Mouse (Mus musculus) midbrain, embryonic 15.5 days (tissue): ENCODE measurements at regions not wholly inside any gene's neighbourhood (a gene's known extent, or its start where the extent isn't known, plus 50 kb on each side); places are given as distances from the start of the nearest gene placed in this dataset.
A peak's percentile ranks its signal among the peaks of the same experiment; 100 is the strongest.

Source experiments
- ATAC-seq: fragments of 200-750 bp; cut with Nextera tagmentation; replicated peaks from 2 replicates; pipeline ENCODE4 v1.8.0; 2017; ENCODE audit warnings: moderate TSS enrichment
- H3K27ac ChIP-seq: fragments of 300-500 bp; sonication (generic); 2 replicates; pipeline ENCODE4 v1.5.1; 2015; ENCODE audit warnings: mild to moderate bottlenecking, inconsistent platforms
- H3K27me3 ChIP-seq: fragments of 300-500 bp; sonication (generic); replicated peaks from 2 replicates; pipeline ENCODE4 v1.6.1; 2015; ENCODE audit warnings: inconsistent platforms
- H3K36me3 ChIP-seq: fragments of 300-500 bp; sonication (generic); replicated peaks from 2 replicates; pipeline ENCODE4 v1.6.1; 2015; ENCODE audit warnings: inconsistent platforms
- H3K4me1 ChIP-seq: fragments of 300-500 bp; sonication (generic); 2 replicates; pipeline ENCODE4 v1.6.1; 2015; ENCODE audit warnings: inconsistent platforms
- H3K4me2 ChIP-seq: fragments of 300-500 bp; sonication (generic); 2 replicates; pipeline ENCODE4 v1.6.1; 2015; ENCODE audit warnings: inconsistent platforms, mild to moderate bottlenecking, moderate library complexity
- H3K4me3 ChIP-seq: fragments of 300-500 bp; sonication (generic); 2 replicates; pipeline ENCODE4 v1.5.1; 2015; ENCODE audit warnings: mild to moderate bottlenecking, inconsistent platforms
- H3K9ac ChIP-seq: fragments of 300-500 bp; sonication (generic); 2 replicates; pipeline ENCODE4 v1.6.1; 2015; ENCODE audit warnings: mild to moderate bottlenecking, inconsistent platforms
- H3K9me3 ChIP-seq: fragments of 300-500 bp; sonication (generic); 2 replicates; pipeline ENCODE4 v1.6.1; 2016; ENCODE audit warnings: inconsistent platforms
- WGBS: fragments of 180-500 bp; shearing (Covaris S2); methylation state at CpG from one replicate; pipeline ENCODE4 v1.1.7; 2015; ENCODE audit warnings: mixed read lengths; 5-methylcytosine and 5-hydroxymethylcytosine counted together

DNA sequence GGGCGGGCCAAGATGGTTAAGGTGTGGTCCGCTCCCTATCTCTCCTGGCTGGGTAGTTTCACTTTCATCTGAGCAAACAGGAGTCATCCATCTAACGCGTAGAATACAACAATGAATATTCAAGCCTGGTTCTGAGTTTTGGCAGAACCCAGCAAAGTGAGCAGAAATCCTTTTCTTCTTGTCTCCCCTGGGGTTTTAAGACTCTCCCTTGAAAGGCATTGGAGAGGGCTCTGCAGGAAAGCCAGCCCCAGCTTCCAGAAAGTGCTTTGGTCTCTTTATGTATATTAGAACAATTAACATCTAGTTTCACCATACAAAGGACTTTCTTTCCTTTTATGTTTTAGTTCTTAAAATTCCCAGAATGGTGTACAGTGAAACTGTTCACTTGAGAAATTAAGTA is 458.5 kb upstream of the Gm765 start:
- Histone ChIP-seq H3K4me1 (no peaks in the 10 kb centered on the region), H3K4me3 (no peak overlapping the region), H3K9me3 (no peaks in the 10 kb centered on the region), H3K27me3 (no peaks in the 10 kb centered on the region), H3K9ac (no peak overlapping the region), H3K36me3 (no peaks in the 10 kb centered on the region), H3K4me2 (no peak overlapping the region), H3K27ac (no peak overlapping the region)
- WGBS = 65% methylated on average over 4 of the region's 4 CpGs
- no peak for ATAC-seq

GRCm38 (mm10) chr6:98800040-98800439 is 457.5 kb upstream of the Gm765 start:
- no peak overlapping the region for H3K4me2 ChIP-seq
- H3K9ac ChIP-seq = no peak overlapping the region
- WGBS = 85% methylated on average over 8 of the region's 8 CpGs
- no peaks in the 10 kb centered on the region for H3K4me1 ChIP-seq
- no peak overlapping the region for H3K27ac ChIP-seq
- ATAC-seq = no peak
- no peak overlapping the region for H3K4me3 ChIP-seq
- no peaks in the 10 kb centered on the region for H3K9me3 ChIP-seq
- H3K27me3 ChIP-seq = no peaks in the 10 kb centered on the region
- H3K36me3 ChIP-seq = no peaks in the 10 kb centered on the region

DNA sequence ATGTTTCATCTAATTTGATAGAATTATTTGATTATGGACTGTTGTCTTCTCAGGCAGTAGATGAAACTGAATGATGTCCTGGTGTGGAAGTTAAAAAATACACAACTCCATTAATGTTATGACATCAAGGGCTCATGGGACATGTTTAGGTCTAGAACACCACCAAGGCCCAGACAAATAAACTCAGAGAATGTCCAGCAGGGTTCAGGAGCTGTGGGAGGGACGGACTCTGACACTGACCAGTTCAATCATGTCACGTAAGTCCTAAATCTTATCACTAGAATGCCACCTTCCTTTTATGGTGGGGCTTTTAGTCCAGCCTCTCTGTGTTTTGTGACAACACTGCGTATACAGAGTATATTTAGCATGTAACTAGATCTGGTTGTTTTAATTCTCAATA is 455.2 kb upstream of the Gm765 start:
- H3K27me3 ChIP-seq = no peaks in the 10 kb centered on the region
- H3K4me1 ChIP-seq = no peaks in the 10 kb centered on the region
- no peak for ATAC-seq
- H3K4me3 ChIP-seq = no peak overlapping the region
- no peak overlapping the region for H3K4me2 ChIP-seq
- WGBS = 93% methylated on average over 3 of the region's 3 CpGs
- no peak overlapping the region for H3K9ac ChIP-seq
- H3K9me3 ChIP-seq = no peaks in the 10 kb centered on the region
- no peak overlapping the region for H3K27ac ChIP-seq
- H3K36me3 ChIP-seq = no peaks in the 10 kb centered on the region

GRCm38 (mm10) chr6:98797373-98797772 is 454.8 kb upstream of the Gm765 start:
- WGBS = 81% methylated on average over 6 of the region's 6 CpGs

DNA sequence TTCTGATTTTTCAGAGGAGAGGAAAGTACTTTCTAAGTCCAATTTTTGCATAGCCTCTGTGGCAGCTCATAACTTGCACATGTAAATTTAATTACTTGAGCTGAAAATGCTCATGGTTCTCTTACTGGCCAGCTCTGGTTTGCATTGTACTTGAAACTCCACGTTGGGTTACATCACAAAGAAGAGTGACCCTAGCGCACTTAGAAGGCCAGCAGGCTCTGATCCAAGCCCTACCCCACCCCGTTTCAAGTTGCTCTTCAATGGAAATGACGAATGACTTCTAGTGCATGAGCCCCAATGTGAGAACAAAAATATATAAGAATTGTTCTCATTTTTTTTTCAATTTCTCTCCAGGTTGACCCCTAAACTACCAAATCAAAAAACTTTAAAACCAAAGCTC is 454.1 kb upstream of the Gm765 start:
- no peaks in the 10 kb centered on the region for H3K4me1 ChIP-seq
- no peak overlapping the region for H3K4me2 ChIP-seq
- no peaks in the 10 kb centered on the region for H3K36me3 ChIP-seq
- ATAC-seq = no peak
- no peaks in the 10 kb centered on the region for H3K27me3 ChIP-seq
- 79% methylated on average over 4 of the region's 4 CpGs for WGBS
- no peaks in the 10 kb centered on the region for H3K9me3 ChIP-seq
- H3K27ac ChIP-seq = no peak overlapping the region
- no peak overlapping the region for H3K9ac ChIP-seq
- H3K4me3 ChIP-seq = no peak overlapping the region

More at GRCm38 (mm10) chr6:98797373-98797772, 454.8 kb upstream of the Gm765 start:
- Histone ChIP-seq H3K9ac (no peak overlapping the region), H3K27ac (no peak overlapping the region), H3K4me1 (no peaks in the 10 kb centered on the region), H3K4me2 (no peak overlapping the region), H3K27me3 (no peaks in the 10 kb centered on the region), H3K36me3 (no peaks in the 10 kb centered on the region), H3K4me3 (no peak overlapping the region), H3K9me3 (no peaks in the 10 kb centered on the region)
- ATAC-seq = no peak

DNA sequence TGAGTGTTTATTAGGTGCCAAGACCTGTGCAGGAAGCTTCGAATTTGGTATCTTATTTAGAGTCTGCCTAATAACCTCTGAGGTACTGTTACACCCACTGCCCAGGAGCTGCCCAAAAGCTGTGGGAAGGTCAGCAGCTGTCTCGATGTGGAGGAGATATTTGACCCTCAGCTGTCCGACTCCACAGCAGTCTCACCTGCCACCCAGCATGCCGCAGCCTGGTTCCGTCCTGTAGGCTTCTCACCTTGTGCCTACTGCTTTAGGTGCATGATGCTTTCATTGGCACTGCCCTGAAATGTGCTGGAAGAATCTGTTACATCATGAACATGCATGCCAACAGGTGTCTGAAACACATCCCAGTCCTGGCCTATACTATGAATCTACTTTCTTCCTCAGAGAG is 444.9 kb upstream of the Gm765 start:
- H3K9ac ChIP-seq = no peak overlapping the region
- no peaks in the 10 kb centered on the region for H3K4me1 ChIP-seq
- WGBS = 89% methylated on average over 5 of the region's 5 CpGs
- H3K9me3 ChIP-seq = no peaks in the 10 kb centered on the region
- H3K4me2 ChIP-seq = no peak overlapping the region
- no peaks in the 10 kb centered on the region for H3K27me3 ChIP-seq
- no peak for ATAC-seq
- no peaks in the 10 kb centered on the region for H3K36me3 ChIP-seq
- no peak overlapping the region for H3K4me3 ChIP-seq
- H3K27ac ChIP-seq = no peak overlapping the region

DNA sequence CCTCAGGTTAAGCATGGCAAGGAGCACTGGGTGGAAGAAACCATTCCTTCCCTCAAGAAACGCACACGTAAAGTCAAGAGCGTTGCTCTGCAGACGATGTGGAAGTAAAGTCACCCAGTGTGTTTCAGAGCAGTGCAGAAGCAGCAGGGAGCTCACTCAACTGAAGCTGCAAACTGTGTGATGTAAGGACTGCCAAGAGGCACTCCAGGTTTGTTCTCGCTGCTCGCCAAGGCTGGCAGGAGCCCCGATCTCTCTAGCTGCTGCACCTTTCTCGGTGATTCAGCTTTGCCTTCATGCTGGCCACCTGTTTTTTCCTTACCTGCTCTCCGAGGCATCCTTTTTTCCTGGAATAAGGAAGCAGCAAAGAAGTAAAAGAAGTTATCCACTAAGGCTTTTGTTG is 439.5 kb upstream of the Gm765 start:
- Histone ChIP-seq H3K9ac (no peak overlapping the region), H3K9me3 (no peaks in the 10 kb centered on the region), H3K27me3 (no peaks in the 10 kb centered on the region), H3K4me2 (no peak overlapping the region), H3K36me3 (no peaks in the 10 kb centered on the region), H3K27ac (no peak overlapping the region), H3K4me3 (no peak overlapping the region), H3K4me1 (no peaks in the 10 kb centered on the region)
- no peak for ATAC-seq
- WGBS = 87% methylated on average over 9 of the region's 9 CpGs

- no peak overlapping the region for H3K4me2 ChIP-seq
- ATAC-seq = no peak
- H3K36me3 ChIP-seq = no peaks in the 10 kb centered on the region
- H3K4me3 ChIP-seq = no peak overlapping the region
- no peaks in the 10 kb centered on the region for H3K9me3 ChIP-seq
- no peaks in the 10 kb centered on the region for H3K4me1 ChIP-seq
- 97% methylated on average over 1 of the region's 1 CpGs for WGBS
- H3K27me3 ChIP-seq = no peaks in the 10 kb centered on the region
- H3K27ac ChIP-seq = no peak overlapping the region
- no peak overlapping the region for H3K9ac ChIP-seq
Measured at GRCm38 (mm10) chr6:98775780-98776179, 433.2 kb upstream of the Gm765 start.

GRCm38 (mm10) chr6:98769999-98770398 is 427.4 kb upstream of the Gm765 start:
- no peaks in the 10 kb centered on the region for H3K27me3 ChIP-seq
- H3K9me3 ChIP-seq = no peaks in the 10 kb centered on the region
- H3K4me1 ChIP-seq = peaks cover 19% of the 10 kb centered on the region
- ATAC-seq = no peak
- H3K4me3 ChIP-seq = no peak overlapping the region
- no peak overlapping the region for H3K27ac ChIP-seq
- H3K9ac ChIP-seq = no peak overlapping the region
- no peak overlapping the region for H3K4me2 ChIP-seq
- 81% methylated on average over 2 of the region's 2 CpGs for WGBS
- H3K36me3 ChIP-seq = no peaks in the 10 kb centered on the region

- no peak overlapping the region for H3K4me2 ChIP-seq
- no peak overlapping the region for H3K9ac ChIP-seq
- H3K36me3 ChIP-seq = no peaks in the 10 kb centered on the region
- H3K27me3 ChIP-seq = no peaks in the 10 kb centered on the region
- ATAC-seq = no peak
- H3K4me1 ChIP-seq = peaks cover 19% of the 10 kb centered on the region
- H3K27ac ChIP-seq = no peak overlapping the region
- no peak overlapping the region for H3K4me3 ChIP-seq
- no peaks in the 10 kb centered on the region for H3K9me3 ChIP-seq
- WGBS = 69% methylated on average over 6 of the region's 6 CpGs
Measured at GRCm38 (mm10) chr6:98769322-98769721, 426.8 kb upstream of the Gm765 start.

- no peak overlapping the region for H3K27ac ChIP-seq
- no peaks in the 10 kb centered on the region for H3K9me3 ChIP-seq
- WGBS = 39% methylated on average over 7 of the region's 7 CpGs
- H3K4me3 ChIP-seq = no peak overlapping the region
- H3K9ac ChIP-seq = no peak overlapping the region
- no peaks in the 10 kb centered on the region for H3K27me3 ChIP-seq
- H3K4me1 ChIP-seq = peaks cover 19% of the 10 kb centered on the region
- H3K4me2 ChIP-seq = no peak overlapping the region
- no peaks in the 10 kb centered on the region for H3K36me3 ChIP-seq
- peak; percentile 85 for ATAC-seq
Measured at GRCm38 (mm10) chr6:98767858-98768336, 425.3 kb upstream of the Gm765 start.

DNA sequence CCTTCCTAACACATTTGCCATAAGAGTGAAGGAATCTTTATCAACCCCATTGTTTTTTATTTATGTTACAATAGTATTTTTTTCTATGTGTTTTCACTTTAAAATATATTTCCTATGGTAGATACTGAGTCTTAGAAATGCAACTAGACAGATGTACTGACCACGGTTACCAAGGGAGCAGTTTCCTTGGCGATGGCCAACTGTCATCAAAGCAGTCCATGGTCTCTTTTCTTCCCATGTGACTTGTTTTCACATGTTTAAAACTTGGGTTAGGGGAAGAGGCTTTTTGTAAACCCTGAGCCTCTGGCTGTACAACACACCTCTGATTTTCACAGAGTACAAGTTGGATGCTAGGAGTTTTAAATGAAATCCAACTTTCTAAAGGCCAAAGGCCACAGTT is 411.9 kb upstream of the Gm765 start:
- Histone ChIP-seq H3K9me3 (no peaks in the 10 kb centered on the region), H3K4me2 (no peak overlapping the region), H3K4me1 (no peaks in the 10 kb centered on the region), H3K27me3 (no peaks in the 10 kb centered on the region), H3K9ac (no peak overlapping the region), H3K27ac (no peak overlapping the region), H3K4me3 (no peak overlapping the region), H3K36me3 (no peaks in the 10 kb centered on the region)
- no peak for ATAC-seq
- WGBS = 74% methylated on average over 2 of the region's 2 CpGs

- no peak overlapping the region for H3K27ac ChIP-seq
- H3K9me3 ChIP-seq = no peaks in the 10 kb centered on the region
- H3K36me3 ChIP-seq = no peaks in the 10 kb centered on the region
- no peak overlapping the region for H3K4me3 ChIP-seq
- no peak for ATAC-seq
- H3K4me1 ChIP-seq = no peaks in the 10 kb centered on the region
- no peak overlapping the region for H3K4me2 ChIP-seq
- no peaks in the 10 kb centered on the region for H3K27me3 ChIP-seq
- no peak overlapping the region for H3K9ac ChIP-seq
- 83% methylated on average over 4 of the region's 4 CpGs for WGBS
Measured at GRCm38 (mm10) chr6:98748618-98749017, 406.1 kb upstream of the Gm765 start.

- Histone ChIP-seq H3K4me3 (no peak overlapping the region), H3K9me3 (no peaks in the 10 kb centered on the region), H3K27me3 (no peaks in the 10 kb centered on the region), H3K4me2 (no peak overlapping the region), H3K36me3 (no peaks in the 10 kb centered on the region), H3K27ac (no peak overlapping the region), H3K9ac (no peak overlapping the region), H3K4me1 (no peaks in the 10 kb centered on the region)
- ATAC-seq = no peak
- 62% methylated on average over 8 of the region's 8 CpGs for WGBS
Measured at GRCm38 (mm10) chr6:98746976-98747375, 404.4 kb upstream of the Gm765 start.
